Mouse (Mus musculus) testis, adult 2 months (tissue): Measurements from ENCODE around the gene Ubfd1. TPM values are rescaled to one million over a fixed set of nuclear protein-coding genes. Genes with fewer than 3 reads are reported as not detected.

ENCODE experiments used
- H3K27ac ChIP-seq: fragments of 200-500 bp; 2 replicates; pipeline ENCODE4 v1.5.1; 2012; ENCODE audit warnings: low read depth, low read length; ENCODE audit not compliant: control insufficient read depth, insufficient read depth
- H3K27me3 ChIP-seq: fragments of 200-500 bp; 2 replicates; pipeline ENCODE4 v1.6.1; 2012; ENCODE audit warnings: mild to moderate bottlenecking, low read length, moderate library complexity; ENCODE audit not compliant: control insufficient read depth, insufficient read depth
- H3K36me3 ChIP-seq: fragments of 200-500 bp; 2 replicates; pipeline ENCODE4 v1.6.1; 2012; ENCODE audit warnings: mild to moderate bottlenecking, low read length; ENCODE audit not compliant: control insufficient read depth, insufficient read depth
- H3K4me1 ChIP-seq: fragments of 200-500 bp; 2 replicates; pipeline ENCODE4 v1.6.1; 2012; ENCODE audit warnings: low read length; ENCODE audit not compliant: control insufficient read depth, insufficient read depth
- H3K4me3 ChIP-seq: fragments of 200-500 bp; 2 replicates; pipeline ENCODE4 v1.5.1; 2012; ENCODE audit warnings: low read depth, mild to moderate bottlenecking, low read length, moderate library complexity, mixed read lengths; ENCODE audit not compliant: control insufficient read depth
- CTCF ChIP-seq: fragments of 200-500 bp; IDR thresholded peaks from 2 replicates; pipeline ENCODE4 v1.5.1; 2012; ENCODE audit warnings: low read depth, mild to moderate bottlenecking, inconsistent platforms, low read length, moderate library complexity; ENCODE audit not compliant: control insufficient read depth, insufficient read depth, insufficient replicate concordance
- POLR2A ChIP-seq: fragments of 200-500 bp; IDR thresholded peaks from 2 replicates; pipeline ENCODE4 v1.6.1; 2012; ENCODE audit warnings: low read depth, mild to moderate bottlenecking, inconsistent platforms, low read length, moderate library complexity; ENCODE audit not compliant: control insufficient read depth
- polyA plus RNA-seq: library from polyadenylated mRNA; depleted of rRNA; stranded (reverse); fragments of >200 nt; gene quantifications from 2 replicates; pipeline ENCODE4 v1.2.3, GENCODE M21; 2012

The Ubfd1 gene
- polyA plus RNA-seq, 1 experiment, result 12.6 TPM

- Histone ChIP-seq H3K36me3 (no peaks in the 10 kb centered on the region), H3K27me3 (no peaks in the 10 kb centered on the region), H3K4me1 (no peaks in the 10 kb centered on the region), H3K27ac (no peak overlapping the region), H3K4me3 (no peak overlapping the region)
- TF ChIP-seq POLR2A (no peak), CTCF (no peak)
Measured at GRCm38 (mm10) chr7:122034348-122034747, 32.6 kb upstream of the Ubfd1 start.

GRCm38 (mm10) chr7:122044106-122044505 lies 22.9 kb upstream of the Ubfd1 start:
- H3K36me3 ChIP-seq, result no peaks in the 10 kb centered on the region; the same call in 1 of the 2 replicates
- H3K4me3 ChIP-seq, result no peak overlapping the region
- no peaks in the 10 kb centered on the region for H3K27me3 ChIP-seq
- TF ChIP-seq CTCF (no peak), POLR2A (no peak)
- H3K4me1 ChIP-seq, result no peaks in the 10 kb centered on the region
- no peak overlapping the region for H3K27ac ChIP-seq

DNA sequence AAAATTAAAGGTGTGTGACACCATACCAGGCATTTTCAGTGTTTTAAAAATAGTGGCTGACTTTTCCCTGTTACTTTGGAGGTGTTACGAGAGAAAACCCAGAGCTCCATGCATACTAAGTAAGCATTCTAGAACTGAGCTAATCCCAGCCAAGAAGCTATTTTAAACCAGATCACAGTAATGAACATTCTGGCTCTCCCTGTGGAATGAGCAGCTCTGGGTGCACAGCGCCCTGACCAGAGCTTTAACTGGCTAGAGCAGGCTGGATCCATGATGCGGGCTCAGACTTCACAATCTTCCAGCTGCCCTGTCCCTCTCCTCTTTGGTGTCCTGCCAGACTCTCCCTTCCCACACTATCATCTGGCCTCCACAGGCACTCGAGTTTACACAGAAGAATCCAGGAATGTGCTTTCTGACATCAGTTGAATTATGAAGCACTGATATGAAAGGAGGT lies 21.8 kb upstream of the Ubfd1 start:
- no peak for TF ChIP-seq CTCF
- TF ChIP-seq POLR2A, result no peak
- Histone ChIP-seq H3K4me1 (no peaks in the 10 kb centered on the region), H3K4me3 (no peak overlapping the region), H3K36me3 (no peaks in the 10 kb centered on the region; the same call in 1 of the 2 replicates), H3K27me3 (no peaks in the 10 kb centered on the region), H3K27ac (no peak overlapping the region)

DNA sequence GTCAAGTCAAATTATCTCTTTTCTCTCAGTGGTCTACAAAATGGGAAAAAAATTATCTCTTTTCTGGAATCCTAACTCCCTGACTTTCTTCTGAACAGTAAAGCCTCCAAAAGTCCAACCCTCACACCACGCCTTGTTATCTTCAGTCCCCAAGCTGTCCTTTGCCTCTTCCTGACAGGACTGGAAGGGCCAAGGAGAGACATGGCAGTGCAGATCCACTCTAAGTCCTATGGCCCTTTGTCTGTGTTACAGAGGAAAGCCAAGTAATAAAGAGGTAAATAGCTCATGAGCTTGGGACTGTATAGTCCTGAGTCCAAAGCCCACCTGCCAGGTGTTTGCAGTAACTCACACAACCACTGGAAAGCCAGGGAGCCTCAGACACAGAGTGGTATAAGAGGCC lies 21.3 kb upstream of the Ubfd1 start:
- H3K4me3 ChIP-seq, result no peak overlapping the region
- H3K36me3 ChIP-seq, result no peaks in the 10 kb centered on the region; the same call in 1 of the 2 replicates
- no peaks in the 10 kb centered on the region for H3K27me3 ChIP-seq
- H3K27ac ChIP-seq, result no peak overlapping the region
- no peaks in the 10 kb centered on the region for H3K4me1 ChIP-seq
- TF ChIP-seq POLR2A (no peak), CTCF (no peak)

DNA sequence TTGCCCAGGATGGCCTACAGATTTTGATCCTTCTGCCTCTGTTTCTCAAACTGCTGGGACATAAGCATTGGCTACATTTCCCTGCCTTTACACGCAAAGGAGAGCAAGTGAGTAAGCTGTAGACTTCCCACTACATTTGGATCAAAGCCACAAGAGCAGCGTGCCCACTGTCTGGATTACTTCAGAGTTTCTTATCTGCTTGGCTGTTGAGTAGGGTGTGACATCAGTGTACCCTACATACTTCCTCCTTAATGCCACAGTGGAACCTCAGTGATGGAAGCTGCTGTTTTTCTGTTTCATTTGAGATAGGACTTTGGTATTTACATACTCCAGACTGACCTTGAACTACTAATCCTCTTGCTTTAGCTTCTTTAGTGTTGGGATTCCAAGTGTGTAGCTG lies 20.2 kb upstream of the Ubfd1 start:
- Histone ChIP-seq H3K36me3 (no peaks in the 10 kb centered on the region; the same call in 1 of the 2 replicates), H3K27ac (no peak overlapping the region), H3K4me1 (no peaks in the 10 kb centered on the region), H3K27me3 (no peaks in the 10 kb centered on the region), H3K4me3 (no peak overlapping the region)
- TF ChIP-seq CTCF, result no peak
- TF ChIP-seq POLR2A, result no peak

DNA sequence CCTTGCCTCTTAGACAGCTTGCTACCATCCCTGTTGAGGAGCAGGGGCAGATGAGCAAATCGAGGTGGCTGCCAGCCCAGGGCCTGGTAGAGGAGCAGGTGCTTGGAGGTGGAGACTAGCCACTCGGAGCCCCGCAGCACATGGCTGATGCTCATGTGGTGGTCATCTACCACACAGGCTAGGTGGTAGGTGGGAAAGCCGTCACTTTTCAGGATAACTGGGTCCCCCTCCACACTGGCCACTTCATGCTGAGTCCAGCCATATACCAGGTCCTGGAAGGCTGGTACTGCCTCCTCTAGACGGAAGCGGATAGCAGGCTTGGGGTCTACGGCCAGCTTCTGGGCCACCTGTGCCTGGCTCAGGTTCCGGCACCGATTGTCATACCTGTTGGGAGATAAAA lies 18.8 kb upstream of the Ubfd1 start:
- H3K36me3 ChIP-seq, result no peaks in the 10 kb centered on the region; the same call in 1 of the 2 replicates
- TF ChIP-seq CTCF (no peak), POLR2A (no peak)
- H3K27me3 ChIP-seq, result no peaks in the 10 kb centered on the region
- H3K4me3 ChIP-seq, result no peak overlapping the region
- H3K27ac ChIP-seq, result no peak overlapping the region
- H3K4me1 ChIP-seq, result no peaks in the 10 kb centered on the region

DNA sequence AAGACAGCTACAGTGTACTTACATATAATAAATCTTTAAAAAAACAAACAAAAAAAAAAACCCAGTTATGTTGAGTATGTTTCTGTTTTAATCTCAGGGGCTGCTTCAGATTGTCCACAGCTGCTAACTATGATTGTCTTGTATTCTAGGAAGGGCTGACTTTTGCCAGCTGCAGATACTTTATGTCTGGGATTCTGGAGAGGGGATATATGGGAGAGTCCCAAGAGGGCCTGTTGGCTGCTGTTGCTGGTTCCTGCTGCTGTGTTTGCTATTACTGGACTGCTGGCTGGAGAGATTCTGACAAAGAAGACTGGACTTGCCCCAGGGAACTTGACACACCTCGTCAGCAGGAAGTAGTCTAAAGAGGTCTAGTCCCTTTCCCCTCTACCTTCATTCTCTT lies 16.1 kb upstream of the Ubfd1 start:
- no peak overlapping the region for H3K27ac ChIP-seq
- H3K4me3 ChIP-seq, result no peak overlapping the region

GRCm38 (mm10) chr7:122056633-122057032 lies 10.3 kb upstream of the Ubfd1 start:
- Histone ChIP-seq H3K4me3 (no peak overlapping the region), H3K27me3 (no peaks in the 10 kb centered on the region), H3K4me1 (no peaks in the 10 kb centered on the region), H3K27ac (no peak overlapping the region), H3K36me3 (peaks cover 2% of the 10 kb centered on the region)
- TF ChIP-seq CTCF (no peak), POLR2A (no peak)

More for the DNA sequence above, 16.1 kb upstream of the Ubfd1 start:
- peaks cover 2% of the 10 kb centered on the region for H3K36me3 ChIP-seq
- H3K27me3 ChIP-seq, result no peaks in the 10 kb centered on the region
- H3K4me1 ChIP-seq, result no peaks in the 10 kb centered on the region
- TF ChIP-seq CTCF (no peak), POLR2A (no peak)
